Mouse (Mus musculus) retina, embryonic 14.5 days (tissue): ENCODE measurements around the gene Fam107b.
"Not testable (repeated sequence)": the region's sequence is repeated elsewhere in the genome, so short reads cannot be mapped to it uniquely, and the experiment has no call there.

Experiments
- DNase-seq: peaks from one replicate; pipeline ENCODE4 v3.0.0-alpha.2; 2015; ENCODE audit warnings: low spot score

Fam107b gene

DNA sequence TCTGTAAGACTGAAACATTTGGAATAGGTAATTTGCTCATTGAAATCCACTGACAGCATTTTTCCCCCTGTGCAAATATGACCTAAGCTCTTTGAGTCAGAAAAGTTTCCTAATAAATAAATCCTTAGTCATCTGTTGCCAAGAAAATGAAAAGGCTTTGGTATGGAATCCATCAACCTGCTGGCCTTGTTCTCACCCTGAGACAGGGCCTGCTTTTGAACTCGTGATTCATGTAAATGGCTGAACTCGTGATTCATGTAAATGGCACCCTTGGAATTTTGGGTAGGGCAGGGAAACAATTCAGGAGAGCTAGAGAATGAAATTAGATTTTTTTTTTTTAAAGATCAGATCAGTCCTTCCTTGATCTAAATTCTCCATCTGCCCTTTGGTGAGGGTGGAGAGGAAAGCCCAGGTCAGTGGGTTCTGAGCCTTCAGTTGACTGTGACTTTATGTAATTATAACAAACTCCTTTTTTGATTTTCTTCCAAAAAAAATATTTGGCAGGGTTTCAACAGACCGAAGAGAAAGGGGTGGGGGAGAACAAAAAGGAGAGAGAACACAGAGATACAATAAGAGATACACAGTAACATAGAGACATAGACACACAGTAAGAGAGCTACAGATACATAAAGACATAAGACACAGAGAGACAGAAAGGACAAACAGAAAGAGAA, 142.2 kb downstream of the Fam107b start:
- no peak for DNase-seq

DNA sequence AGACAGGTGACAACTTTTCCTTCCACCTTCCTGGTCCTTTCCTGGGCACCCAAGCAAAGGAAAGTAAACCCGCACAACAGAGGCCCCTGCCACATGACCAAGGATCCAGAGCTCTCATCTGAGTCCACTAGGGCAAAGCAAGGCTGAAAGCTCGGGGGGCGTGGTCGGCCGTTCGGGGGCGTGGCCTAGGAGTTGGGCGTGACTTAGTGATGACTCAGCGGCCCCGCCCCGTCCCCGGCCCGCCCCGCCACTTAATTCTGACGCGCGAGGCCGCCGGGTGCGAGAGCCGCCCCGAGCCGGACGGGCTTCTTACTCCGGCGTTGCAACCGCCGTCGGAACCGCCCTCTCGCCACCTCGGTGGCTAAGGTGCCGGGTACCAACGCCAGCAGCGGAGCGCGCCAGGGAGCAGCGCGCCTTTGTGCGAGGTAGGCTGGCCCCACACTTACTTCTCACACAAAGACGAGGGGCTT, 143.0 kb downstream of the Fam107b start:
- peak; percentile 99 for DNase-seq

DNA sequence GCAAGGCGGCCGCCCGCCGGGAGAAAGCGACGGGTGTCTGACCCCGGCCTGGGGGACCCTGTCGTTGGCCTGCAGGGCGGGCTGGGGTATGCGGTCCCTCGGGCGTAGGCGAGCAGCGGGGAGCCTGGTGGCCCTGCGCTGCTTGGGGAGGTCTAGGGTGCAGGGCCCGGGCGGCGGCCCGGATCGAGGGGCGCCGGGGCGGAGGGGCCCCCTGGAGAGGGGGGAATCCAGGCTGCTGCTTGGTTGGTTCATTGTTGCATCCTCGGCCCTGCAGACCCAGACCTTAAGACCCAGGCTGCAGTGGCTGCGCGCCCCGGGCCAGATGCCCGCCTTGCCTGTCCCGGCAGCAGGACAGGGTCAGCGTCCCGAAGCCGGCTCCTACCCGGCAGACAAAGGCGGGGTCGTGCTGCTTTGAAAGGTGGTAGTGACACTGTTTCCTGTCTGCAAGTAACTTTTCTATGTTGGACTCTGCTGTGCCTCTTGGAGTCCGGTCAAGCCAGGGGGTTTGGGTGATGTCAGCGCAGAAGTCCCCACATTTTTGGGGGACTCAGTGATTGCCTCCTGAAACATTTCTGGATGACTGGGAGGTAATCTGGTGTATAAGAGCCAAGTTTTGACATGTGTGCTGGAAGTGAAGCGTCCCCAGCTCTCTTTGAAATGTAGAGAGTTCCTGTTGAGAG, 143.5 kb downstream of the Fam107b start:
- DNase-seq = peak; percentile 60

DNA sequence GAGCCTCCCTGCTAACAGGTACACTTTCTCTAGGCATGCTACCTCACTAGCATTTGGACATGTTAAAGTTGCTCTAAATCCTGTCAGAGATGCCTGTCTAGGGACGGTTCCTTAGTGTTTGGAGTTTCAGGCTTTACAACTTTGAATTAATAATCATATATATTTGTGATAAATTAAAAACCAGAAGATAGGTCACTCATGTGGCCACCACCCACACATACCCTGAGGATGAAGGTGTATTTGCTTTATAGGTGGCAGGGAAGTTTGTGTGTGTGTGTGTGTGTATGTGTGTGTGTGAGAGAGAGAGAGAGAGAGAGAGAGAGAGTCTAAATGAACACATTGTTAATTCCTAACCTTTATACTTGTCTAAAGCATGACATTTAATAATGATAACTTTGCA, 144.2 kb downstream of the Fam107b start:
- no peak for DNase-seq

DNA sequence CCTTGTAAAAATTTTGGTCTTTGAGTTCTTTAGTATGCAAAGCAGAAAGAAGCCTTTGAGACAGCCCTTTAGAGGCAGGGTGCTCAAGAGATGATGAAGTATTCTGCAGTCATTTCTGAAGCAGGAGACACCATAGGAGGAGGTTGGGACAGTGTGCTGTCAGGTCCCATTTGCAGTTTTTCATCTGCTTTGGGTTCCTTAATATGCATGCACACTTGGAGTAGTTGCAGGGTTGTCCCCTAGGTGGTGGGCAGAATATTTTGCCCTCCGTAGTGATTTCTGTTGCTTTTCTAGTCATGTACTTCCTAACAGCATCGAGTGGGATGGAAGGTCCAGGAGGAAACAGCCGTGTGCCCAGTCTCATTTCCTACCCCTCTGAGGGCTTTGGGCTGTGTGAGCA, 145.1 kb downstream of the Fam107b start:
- DNase-seq = no peak

DNA sequence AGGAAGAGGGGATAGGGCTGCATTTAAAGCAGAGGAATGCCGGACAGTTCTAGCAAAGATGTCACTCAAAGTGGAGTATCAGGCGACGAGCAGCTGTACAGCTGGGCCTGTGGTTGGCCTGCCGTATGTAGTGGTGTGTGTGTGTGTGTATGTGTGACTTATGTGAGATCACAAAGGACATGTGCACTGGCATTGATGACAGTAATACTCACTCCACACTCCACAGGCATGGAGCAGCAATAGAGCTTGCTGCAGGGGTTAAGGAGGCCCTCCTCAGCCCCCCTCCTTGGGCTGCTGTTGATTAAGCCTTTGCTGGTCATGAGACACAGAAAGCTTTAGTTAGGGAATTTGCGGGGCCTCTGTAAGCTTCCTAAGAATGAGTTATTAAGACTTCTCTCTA, 147.0 kb downstream of the Fam107b start:
- DNase-seq = peak; percentile 17

DNA sequence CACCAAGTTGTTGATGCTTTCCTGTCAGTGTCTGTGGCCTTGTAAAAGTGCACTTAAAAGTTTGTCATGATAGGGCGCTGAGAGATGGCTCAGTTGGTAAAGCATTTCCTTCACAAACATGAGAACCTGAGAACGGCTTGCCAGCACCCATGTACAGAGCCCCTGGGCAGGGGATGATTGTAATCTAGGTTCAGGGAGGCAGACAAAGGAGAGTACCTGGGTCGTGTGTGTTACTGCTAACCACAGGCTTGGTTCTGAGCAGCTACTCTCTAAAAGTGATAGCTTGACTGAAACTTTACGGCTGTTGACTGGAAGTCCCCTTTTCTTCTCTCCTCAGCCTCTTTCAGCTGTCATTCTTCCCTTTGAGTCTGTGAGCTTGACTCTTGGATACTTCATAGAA, 147.6 kb downstream of the Fam107b start:
- no peak for DNase-seq

DNA sequence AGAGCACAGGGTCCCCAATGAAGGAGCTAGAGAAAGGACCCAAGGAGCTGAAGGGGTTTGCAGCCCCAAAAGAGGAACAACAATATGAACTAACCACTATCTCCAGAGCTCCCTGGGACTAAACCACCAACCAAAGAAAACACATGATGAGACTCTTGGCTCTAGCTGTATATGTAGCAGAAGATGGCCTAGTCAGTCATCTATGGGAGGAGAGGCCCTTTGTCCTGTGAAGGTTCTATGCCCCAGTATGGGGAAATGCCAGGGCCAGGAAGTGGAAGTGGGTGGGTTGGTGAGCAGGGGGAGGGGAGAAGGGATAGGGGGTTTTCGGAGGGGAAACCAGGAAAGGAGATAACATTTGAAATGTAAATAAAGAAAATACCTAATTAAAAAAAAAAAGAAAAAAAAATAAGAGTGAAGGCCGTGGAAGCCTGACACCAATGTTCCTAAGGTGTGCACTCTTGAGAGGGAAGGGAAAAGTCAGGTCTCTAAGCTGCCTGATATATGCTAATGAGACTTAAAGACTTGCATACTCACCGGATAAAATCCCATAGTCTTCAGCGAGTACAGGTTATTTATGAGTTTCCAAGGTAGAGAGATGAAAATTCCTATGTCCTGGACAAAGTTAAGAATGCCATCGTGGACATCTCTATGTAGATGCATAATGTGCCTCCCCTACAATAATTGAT, 149.3 kb downstream of the Fam107b start:
- not testable (repeated sequence) for DNase-seq

DNA sequence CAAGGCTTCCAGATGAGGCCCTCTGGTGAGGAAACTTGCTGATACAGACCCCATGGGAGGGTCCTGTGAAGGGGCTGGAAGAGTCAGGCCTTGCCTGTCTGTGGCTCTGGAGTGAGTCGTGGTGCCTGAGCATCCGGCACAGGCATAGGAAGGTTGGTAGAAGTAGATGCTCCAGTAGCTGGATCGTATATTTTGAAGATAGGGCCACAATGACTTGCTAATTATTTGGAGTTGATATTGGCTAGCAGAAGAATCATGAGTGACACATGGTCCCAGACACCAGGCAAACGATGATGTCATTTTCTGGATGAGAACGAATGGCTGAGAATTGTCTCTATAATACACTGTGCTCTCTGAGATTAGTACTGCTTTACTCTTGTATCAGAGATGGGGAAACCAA, 150.8 kb downstream of the Fam107b start:
- DNase-seq = no peak

DNA sequence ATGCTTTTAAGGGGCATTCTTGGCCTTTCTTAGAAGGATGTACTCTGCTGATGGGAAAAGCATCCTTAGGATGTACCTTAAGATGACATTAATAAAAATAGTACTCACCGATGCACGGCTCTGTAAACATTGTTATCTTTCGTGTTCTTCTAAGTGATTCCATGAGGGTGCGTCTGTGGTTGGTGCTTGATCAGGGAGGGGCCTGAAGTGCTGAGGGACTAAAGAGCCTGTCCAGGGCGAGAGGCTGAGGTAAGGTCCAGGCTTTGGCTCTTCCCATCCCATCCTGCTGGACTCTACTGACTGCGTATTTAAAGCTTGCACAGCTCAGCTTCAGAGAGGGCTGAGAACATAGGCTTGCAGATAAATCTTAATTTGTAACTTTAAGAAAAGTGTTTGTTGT, 151.7 kb downstream of the Fam107b start:
- DNase-seq = no peak

DNA sequence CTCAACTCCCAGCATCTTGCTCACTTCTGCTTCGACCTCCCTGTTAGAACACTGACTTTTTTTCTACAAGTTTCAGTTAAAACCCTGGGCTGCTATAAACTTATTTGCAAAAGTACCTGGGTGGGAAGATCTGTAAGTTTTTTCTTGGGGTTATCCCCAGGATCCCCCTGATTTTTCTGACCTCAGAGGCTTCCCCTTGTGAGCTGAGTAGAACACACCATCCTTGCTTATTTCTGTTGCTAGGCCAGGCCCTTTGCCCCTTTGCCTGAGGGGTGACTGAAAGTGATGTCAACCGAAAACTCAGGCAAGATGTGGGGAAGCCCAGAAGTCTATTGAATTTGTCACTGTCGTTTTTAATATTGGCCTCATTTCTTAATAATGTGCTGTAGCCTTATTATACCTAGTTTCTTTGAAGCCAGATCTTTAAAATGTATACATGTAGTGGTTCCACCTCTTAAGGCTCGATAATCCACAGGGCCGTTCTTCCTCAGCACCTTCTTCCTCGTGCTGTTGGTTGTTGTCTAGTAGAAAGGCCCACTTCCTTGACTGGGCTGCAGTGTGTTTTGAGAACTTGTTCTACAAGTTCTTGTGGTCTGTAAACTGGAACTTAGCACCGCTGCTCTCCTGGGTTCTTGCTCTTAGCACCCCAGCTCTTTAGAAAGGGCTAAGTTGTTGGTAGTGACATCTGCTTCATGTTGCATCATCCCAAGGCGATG, 153.3 kb downstream of the Fam107b start:
- DNase-seq = no peak

DNA sequence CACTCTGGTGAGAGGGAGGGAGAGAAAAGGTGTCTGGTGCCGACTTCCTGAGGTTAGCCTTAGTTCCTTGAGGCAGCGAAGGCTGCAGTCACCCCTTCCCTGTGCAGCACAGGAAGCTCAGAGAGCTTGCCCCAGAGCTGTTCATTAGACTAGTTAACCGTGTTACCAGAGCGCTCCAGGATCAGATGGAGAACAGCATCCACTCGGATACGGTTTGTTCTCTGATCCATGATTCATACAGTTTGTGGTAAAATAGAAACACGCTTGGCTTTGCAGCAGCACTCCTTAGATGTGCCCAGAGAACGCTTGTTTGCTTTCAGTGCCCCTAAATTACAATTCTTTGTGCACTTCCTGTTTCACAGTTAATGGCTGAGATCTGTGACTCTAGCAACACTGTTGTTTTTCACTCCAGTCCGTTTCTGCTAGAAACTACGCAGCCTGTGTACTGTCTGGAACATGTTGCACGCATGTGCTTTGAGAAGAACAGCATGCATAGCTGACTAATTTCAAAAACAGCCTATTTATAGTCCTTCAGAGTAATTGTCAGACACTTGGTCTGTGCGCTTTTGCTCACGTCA, 156.3 kb downstream of the Fam107b start:
- DNase-seq = no peak

DNA sequence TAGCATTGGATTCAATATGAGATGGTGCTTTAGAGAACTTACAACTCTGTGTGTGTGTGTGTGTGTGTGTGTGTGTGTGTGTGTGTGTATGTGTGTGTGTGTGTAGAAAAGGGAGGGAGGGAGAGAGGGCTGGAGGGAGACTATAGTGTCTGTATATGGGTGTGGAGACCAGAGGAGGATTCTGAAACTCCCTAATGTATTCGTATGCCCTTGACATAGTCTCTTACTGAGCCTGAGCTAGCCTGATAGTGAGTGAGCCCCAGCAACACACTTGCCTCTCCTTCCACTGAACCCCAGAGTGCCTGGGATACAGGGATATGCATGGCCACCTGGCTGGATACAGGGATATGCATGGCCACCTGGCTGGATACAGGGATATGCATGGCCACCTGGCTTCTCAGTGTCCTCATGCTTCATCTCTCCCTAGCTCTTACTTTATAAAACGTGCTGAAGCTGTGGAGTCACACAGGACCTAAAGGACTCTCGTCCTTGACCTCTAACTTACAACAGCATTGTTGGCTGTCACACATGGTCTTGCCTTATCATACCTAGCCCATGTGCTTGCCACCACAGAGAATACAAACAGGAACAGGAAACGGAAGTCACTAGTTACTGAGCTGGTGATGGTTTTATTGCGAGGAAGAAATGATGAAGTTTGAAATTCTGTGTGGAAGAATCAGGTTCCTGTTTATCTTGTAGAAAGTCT, 157.1 kb downstream of the Fam107b start:
- DNase-seq = no peak

DNA sequence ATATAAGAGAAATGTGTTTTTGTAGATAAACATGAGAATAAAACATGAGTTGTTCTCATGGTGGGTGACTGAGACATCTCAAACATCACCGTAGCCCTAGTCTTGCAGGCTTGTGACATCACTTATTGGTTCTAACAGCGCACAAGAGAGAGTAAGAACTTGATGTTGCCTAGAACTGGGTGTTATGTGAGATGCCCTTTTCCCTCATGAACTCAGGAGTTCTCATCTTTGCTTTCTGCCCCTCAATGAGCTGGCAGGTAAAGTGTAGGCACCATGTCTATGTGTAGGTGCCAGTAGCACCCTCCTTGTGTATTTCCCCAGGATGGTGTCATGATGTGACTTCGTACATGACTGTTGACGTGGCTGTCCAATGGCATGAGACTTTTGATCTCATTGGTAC, 157.8 kb downstream of the Fam107b start:
- DNase-seq = no peak

DNA sequence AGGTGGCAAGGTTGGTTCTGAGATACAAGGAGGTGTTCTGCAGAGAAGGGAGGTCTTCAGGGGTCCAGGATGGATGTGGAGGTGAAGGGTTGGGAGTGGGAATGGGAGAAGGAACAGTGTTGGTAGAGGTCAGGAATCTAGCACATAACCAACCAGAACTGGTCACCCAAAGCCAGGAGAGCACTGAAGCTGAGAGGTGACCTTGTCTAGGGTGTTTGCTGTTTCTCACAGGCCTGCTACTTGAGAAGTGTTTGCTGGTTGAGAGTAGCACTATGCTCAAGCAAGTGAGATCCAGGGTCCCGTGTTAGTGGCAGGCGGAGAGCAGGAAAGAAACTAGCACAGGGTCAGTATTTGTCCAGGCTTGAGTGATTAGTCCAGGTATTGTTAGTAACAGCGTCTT, 159.3 kb downstream of the Fam107b start:
- DNase-seq = no peak

DNA sequence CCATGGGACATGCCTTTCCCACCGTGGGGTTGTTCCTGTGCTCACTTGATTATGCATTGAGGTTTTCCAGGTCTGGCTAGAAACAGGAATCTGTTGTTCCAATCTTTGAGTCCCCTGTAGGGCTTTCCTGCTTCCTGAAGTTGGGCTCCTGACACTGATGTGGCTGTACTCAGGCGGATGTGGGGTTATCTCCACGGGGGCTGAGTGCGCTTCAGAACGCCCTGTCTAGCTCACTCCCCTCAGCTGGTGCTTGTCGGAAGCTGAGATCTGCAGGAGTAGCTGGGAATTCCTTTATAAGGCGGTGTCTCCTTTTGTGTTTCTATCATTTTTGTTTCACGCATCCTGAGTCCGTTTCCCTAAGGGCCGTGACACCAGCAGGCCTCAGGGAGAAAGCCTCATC, 160.5 kb downstream of the Fam107b start:
- DNase-seq = no peak

DNA sequence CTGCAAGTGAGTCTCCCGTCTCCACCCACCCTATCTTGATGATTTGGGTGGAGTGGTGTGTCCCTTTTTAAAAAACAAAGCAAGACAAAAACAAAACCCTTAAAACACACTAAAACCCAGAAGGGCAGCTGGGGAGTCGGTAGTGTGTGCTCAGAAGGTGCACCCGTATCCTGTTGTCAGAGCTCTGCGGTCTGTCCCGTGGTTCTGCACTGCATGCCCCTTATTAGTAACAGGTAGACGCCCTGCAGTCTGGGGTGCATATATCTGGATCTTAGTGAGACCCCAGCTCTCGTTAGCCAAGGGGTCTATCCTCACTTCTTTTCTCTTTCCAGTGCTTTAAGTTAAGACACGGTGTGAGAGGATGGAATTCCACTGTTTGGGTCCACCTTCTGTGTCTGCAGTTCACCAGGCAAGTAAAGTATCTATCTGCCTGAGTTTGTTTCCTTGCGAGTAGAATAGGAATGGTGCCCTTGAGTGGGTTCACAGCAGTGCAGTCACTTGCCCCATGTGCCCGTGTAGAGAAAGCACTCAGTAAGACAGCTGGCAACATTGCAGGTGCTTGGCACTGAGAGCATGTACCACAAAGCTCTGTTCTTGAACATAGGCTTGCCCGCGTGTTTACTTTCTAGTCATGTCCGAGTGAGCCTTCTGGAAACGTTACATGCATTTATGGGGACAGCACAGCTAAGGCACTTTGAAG, 161.2 kb downstream of the Fam107b start:
- no peak for DNase-seq

DNA sequence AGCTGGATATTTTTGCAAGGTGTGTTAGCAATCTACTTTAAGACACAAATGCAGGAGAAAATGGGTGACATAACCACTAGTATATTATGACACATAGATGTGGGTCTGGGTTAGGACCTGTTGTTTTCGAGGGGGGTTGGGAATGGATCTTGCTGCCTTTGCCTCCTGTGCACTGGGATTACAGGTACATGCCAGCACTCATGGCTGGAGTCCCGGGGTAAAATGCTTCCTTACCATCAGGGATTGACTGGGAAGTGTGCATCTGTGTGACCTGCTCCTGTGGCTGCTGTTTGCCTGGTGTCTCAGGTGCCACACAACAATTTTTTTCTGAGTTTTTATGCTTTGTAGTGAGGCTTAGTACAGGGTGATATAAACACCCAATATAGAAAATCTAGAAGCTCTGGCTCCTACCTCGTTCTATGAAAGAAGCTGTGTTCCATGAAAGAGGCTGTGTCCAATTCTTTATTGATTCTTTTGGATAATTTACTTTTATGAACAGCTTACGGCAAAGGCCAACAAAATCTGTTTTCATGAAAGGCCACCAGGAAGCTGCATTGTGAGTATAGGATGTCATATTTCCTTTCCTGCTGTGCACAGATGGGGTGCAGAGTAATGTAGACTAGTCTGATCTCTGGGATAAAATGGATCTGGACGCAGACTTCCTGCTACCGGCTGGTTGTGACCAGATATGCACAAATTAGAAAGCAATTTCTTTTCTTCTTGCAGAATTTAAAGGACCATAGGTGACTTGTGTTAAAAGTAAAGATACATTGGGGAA, 167.8 kb downstream of the Fam107b start:
- no peak for DNase-seq

DNA sequence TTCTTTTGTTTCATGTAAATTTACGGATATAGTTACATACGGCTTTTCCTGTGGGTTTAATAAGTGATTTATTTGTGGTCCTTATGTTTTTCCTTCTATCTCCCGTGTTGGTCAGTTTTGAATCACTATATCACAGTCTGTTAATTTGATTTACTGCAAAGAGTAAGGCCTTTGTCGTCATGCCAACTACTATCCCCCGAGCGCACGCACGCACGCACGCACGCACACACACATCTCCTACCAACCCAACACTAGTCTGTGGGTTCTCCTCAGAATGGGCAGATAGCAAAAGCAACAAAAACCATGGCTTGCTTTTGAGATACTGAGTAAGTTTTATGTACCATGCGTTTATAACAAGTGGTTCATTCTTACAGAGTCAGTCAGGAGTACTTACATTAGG, 168.4 kb downstream of the Fam107b start:
- DNase-seq = no peak

DNA sequence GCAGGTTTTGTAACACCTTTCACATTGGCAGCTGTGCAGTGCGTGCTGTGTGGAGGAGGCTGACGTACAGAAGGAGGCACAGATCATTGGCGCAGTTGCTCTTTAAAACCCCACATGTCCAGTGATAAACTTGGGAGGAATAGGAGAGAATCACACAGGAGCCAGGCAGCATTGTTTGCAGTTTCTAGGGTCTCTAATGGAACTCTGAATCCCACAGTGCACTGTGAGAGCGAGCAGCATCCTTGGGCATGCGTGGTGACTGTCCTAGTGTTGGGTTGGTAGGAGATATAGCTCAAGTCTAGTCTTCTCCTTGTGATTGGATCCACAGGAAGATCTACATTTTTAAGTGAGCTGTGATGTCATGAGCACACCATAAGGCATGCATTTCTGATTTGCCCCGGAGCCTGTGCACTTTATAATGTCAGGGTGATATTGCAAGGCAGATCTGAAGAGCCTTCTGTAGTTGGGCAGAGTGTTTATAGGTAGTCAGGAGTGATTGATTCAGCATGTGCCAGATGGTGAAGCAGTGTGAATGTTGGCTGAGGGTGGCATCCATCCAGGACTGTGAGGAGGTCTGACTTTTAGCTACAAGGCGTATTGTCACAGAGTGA, 169.2 kb downstream of the Fam107b start:
- DNase-seq = no peak
